Mouse (Mus musculus) ES-E14 (cell line): ENCODE measurements around the gene Grb2.

ENCODE experiments used
- CHD2 ChIP-seq: IDR thresholded peaks from 2 replicates; pipeline ENCODE4 v1.6.1; 2014; ENCODE audit warnings: mild to moderate bottlenecking, low read depth, low read length, inconsistent platforms
- HCFC1 ChIP-seq: IDR thresholded peaks from 2 replicates; pipeline ENCODE4 v1.6.1; 2012; ENCODE audit warnings: low read length, inconsistent platforms, borderline replicate concordance; ENCODE audit not compliant: insufficient read depth
- MAFK ChIP-seq: IDR thresholded peaks from 2 replicates; pipeline ENCODE4 v1.6.1; 2014; ENCODE audit warnings: mild to moderate bottlenecking, low read depth, low read length, inconsistent platforms; ENCODE audit not compliant: insufficient read depth
- ZC3H11A ChIP-seq: IDR thresholded peaks from 2 replicates; pipeline ENCODE4 v1.6.1; 2012; ENCODE audit warnings: low read depth, mild to moderate bottlenecking, inconsistent platforms, low read length, borderline replicate concordance
- ZNF384 ChIP-seq: IDR thresholded peaks from 2 replicates; pipeline ENCODE4 v1.6.1; 2012; ENCODE audit warnings: low read depth, low read length, inconsistent platforms

DNA sequence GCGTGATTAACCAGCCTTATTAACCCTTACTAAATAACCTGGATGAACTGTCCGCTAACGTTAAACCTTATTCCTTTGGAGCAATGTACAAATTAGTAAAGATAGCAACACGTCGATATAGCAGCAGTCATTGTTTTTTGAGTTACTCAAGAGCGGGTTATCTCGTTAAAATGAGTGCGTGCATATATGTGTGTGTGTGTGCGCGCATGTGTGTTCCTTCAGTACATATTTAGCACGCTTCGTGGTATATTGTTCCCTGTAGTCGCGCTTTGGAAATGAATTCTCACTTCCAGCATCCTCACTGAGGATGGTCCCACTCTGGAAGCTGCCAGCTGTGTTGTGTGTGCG, 105.3 kb downstream of the Grb2 start:
- no peak for TF ChIP-seq ZNF384
- no peak for TF ChIP-seq HCFC1
- TF ChIP-seq MAFK = no peak
- no peak for TF ChIP-seq ZC3H11A
- TF ChIP-seq CHD2 = no peak
